Comparison of ENCODE assay signal across 11 mouse cellular contexts in genomic region chr11:77906747-77907174, GRCm38 (mm10). TPM values are rescaled to one million over a fixed set of nuclear protein-coding genes. Genes with fewer than 3 reads are reported as not detected.
DNase-seq lines count a peak whose midpoint lies in the region; ATAC-seq and TF ChIP-seq lines count a peak whose summit lies in the region.
"Had no signal": no experiment of that assay in that cellular context is flagged by ENCODE, and none has a peak within 500 bp of the region (broad histone marks: within the 10 kb centered on the region; RNA-seq: fewer than 3 reads in every experiment).

No protein-coding gene starts in this region.

- H3K4me3 ChIP-seq in forebrain, embryonic 14.5 days (ENCODE audit: low read depth, low read length), result no peak overlapping the region
- peak overlapping the region; percentile 32 for H3K4me3 ChIP-seq in midbrain, embryonic 10.5 days
- H3K4me3 ChIP-seq in lung, adult 2 months (replicated peaks; ENCODE audit: extremely low read depth, low read depth, low read length), result no peak overlapping the region
- H3K4me3 ChIP-seq: erythroblast, embryonic 14.5 days; megakaryocyte, embryonic 14.5 days had no signal

- no peaks in the 10 kb centered on the region for H3K9me3 ChIP-seq in forebrain, embryonic 14.5 days (replicated peaks; ENCODE audit: control insufficient read depth, low read length)
- H3K9me3 ChIP-seq in midbrain, embryonic 10.5 days (replicated peaks), result no peaks in the 10 kb centered on the region
- H3K9me3 ChIP-seq: megakaryocyte, embryonic 14.5 days had no signal

- H3K9ac ChIP-seq in forebrain, embryonic 14.5 days (ENCODE audit: low read length), result peak overlapping the region; percentile 46; the same call in 1 of the 2 replicates

- WGBS in forebrain, embryonic 14.5 days, result 9% methylated on average over 9 of the region's 9 CpGs
- 6% methylated on average over 9 of the region's 9 CpGs for WGBS in midbrain, embryonic 10.5 days
- 28% methylated on average over 9 of the region's 9 CpGs for WGBS in lung, adult 2 months

- TF ChIP-seq POLR2A in lung, adult 2 months (IDR thresholded peaks at IDR 0.05; ENCODE audit: borderline replicate concordance, extremely low read depth, low read depth, low read length), result no peak

- DNase-seq in MN1 (ENCODE audit: low spot score), result peak; percentile 34
- peak; percentile 78 for DNase-seq in forebrain, embryonic 14.5 days (ENCODE audit: low spot score)
- DNase-seq in midbrain, embryonic 10.5 days (ENCODE audit: low spot score), result peak; percentile 59
- no peak for DNase-seq in right cerebral cortex, postnatal 14 days
- no peak for DNase-seq in adrenal gland, postnatal 25 days
- DNase-seq in spleen, adult 18-20 months, result no peak
- no peak for DNase-seq in lung, adult 2 months

- no peaks in the 10 kb centered on the region for H3K36me3 ChIP-seq in forebrain, embryonic 14.5 days (ENCODE audit: control insufficient read depth, insufficient read depth, low read length)
- no peaks in the 10 kb centered on the region for H3K36me3 ChIP-seq in midbrain, embryonic 10.5 days

- TF ChIP-seq CTCF in lung, adult 2 months (IDR thresholded peaks at IDR 0.05; ENCODE audit: insufficient read depth, low read length), result no peak

- H3K27me3 ChIP-seq in forebrain, embryonic 14.5 days (replicated peaks; ENCODE audit: control insufficient read depth, insufficient read depth, low read length), result no peaks in the 10 kb centered on the region
- H3K27me3 ChIP-seq in midbrain, embryonic 10.5 days (ENCODE audit: low read depth, poor library complexity, severe bottlenecking), result peaks cover 64% of the 10 kb centered on the region

- peak overlapping the region; percentile 24 for H3K4me2 ChIP-seq in forebrain, embryonic 14.5 days (ENCODE audit: low read length)

- peaks cover 43% of the 10 kb centered on the region for H3K4me1 ChIP-seq in forebrain, embryonic 14.5 days (ENCODE audit: control insufficient read depth, insufficient read depth, low read length)
- peaks cover 50% of the 10 kb centered on the region for H3K4me1 ChIP-seq in midbrain, embryonic 10.5 days
- no peaks in the 10 kb centered on the region; the same call in 1 of the 2 replicates for H3K4me1 ChIP-seq in lung, adult 2 months (ENCODE audit: control insufficient read depth, insufficient read depth, low read length)
- H3K4me1 ChIP-seq: megakaryocyte, embryonic 14.5 days had no signal

- peak overlapping the region; percentile 91 for H3K27ac ChIP-seq in forebrain, embryonic 14.5 days (ENCODE audit: low read depth, low read length)
- peak overlapping the region; percentile 83 for H3K27ac ChIP-seq in midbrain, embryonic 10.5 days (replicated peaks)
- H3K27ac ChIP-seq: kidney, postnatal 0 days had no signal

- peak; percentile 64; the same call in 1 of the 2 replicates for ATAC-seq in cerebellum, adult (ENCODE audit: insufficient number of reproducible peaks, low FRiP score, low TSS enrichment)
- peak; percentile 69 for ATAC-seq in forebrain, embryonic 14.5 days

RNA-seq across cellular contexts. Expression of gene Pipox, which starts 12.9 kb away (rescaled TPM):
- 10.1 and 11.4 TPM in 2 replicates for polyA plus RNA-seq in forebrain, embryonic 14.5 days (2014; fragmentation: Nextera tagmentation; extraction: Ambion mirVana)
- 9.0 and 16.5 TPM in 2 replicates for polyA plus RNA-seq in midbrain, embryonic 10.5 days (2016; fragmentation: Nextera tagmentation; extraction: Ambion mirVana)
- 3.8 and 4.6 TPM in 2 replicates for total RNA-seq in adrenal gland, postnatal 25 days (2021)
- polyA plus RNA-seq in lung, adult 2 months (2012; rRNA removed), result 0.60 and 1.3 TPM in 2 replicates
- polyA plus RNA-seq: erythroblast, embryonic 14.5 days had no signal

RNA-seq across cellular contexts. Expression of gene Sez6, which starts 23.8 kb away (rescaled TPM):
- polyA plus RNA-seq in forebrain, embryonic 14.5 days (2014; fragmentation: Nextera tagmentation; extraction: Ambion mirVana), result 140 and 175 TPM in 2 replicates
- polyA plus RNA-seq in midbrain, embryonic 10.5 days (2016; fragmentation: Nextera tagmentation; extraction: Ambion mirVana), result 3.5 and 7.1 TPM in 2 replicates
- 2.0 and 2.7 TPM in 2 replicates for total RNA-seq in adrenal gland, postnatal 25 days (2021)
- 0.12 and 0.19 TPM in 2 replicates for polyA plus RNA-seq in lung, adult 2 months (2012; rRNA removed)
- polyA plus RNA-seq: erythroblast, embryonic 14.5 days had no signal

Comparison
In these comparisons a context has a peak if more than half of its experiments do, and no peak if none do; other contexts are left out.
1. DNase-seq: peak in MN1 (single experiment), forebrain, embryonic 14.5 days (single experiment) and midbrain, embryonic 10.5 days (single experiment); none in right cerebral cortex, postnatal 14 days (single experiment), adrenal gland, postnatal 25 days (single experiment), spleen, adult 18-20 months (0 of 2) and lung, adult 2 months (single experiment).
2. RNA of gene Sez6, which starts 23.8 kb away (polyA plus RNA-seq): 140 to 175 TPM in forebrain, embryonic 14.5 days; 3.5 to 7.1 TPM in midbrain, embryonic 10.5 days and 0.12 to 0.19 TPM in lung, adult 2 months; every median in the first group is over 10 times any median in the second.